Mouse (Mus musculus): Measurements from ENCODE around the gene Olfr433.

- no peak for TF ChIP-seq CTCF (IDR thresholded peaks at IDR 0.05; ENCODE audit: borderline replicate concordance, insufficient read depth, low read depth, low read length)
- TF ChIP-seq POLR2A (IDR thresholded peaks at IDR 0.05; ENCODE audit: borderline replicate concordance, insufficient read depth, low read length), result no peak
Measured at GRCm38 (mm10) chr1:174038480-174038879, 2.0 kb upstream of the Olfr433 start.
